Mouse (Mus musculus) left cerebral cortex, adult 18-20 months (tissue): Measurements from ENCODE around the gene Acbd6. TPM values are rescaled to one million over a fixed set of nuclear protein-coding genes. Genes with fewer than 3 reads are reported as not detected.

Source experiments
- DNase-seq, 2 experiments: peaks; one replicate each; pipeline ENCODE4 v3.0.0; 2021 to 2022; ENCODE audit warnings: low spot score in 2 of 2, mixed read lengths in 1 of 2
- long read RNA-seq, 2 experiments: library from polyadenylated mRNA; stranded (forward); transcript quantifications; one replicate each; pipeline ENCODE4 v2.0.0; 2021
- total RNA-seq, 2 experiments: library from RNA; stranded (reverse); gene quantifications; 2 replicates each; pipeline ENCODE4 v1.2.3; 2021

The Acbd6 gene
- total RNA-seq, result 100 to 1,000 TPM; 106 to 108 TPM
- long read RNA-seq, experiment 1, full-length matches to known transcripts, result 63 of 73 reads
- long read RNA-seq, experiment 1, partial matches to known transcripts, result 2 of 73 reads
- long read RNA-seq, experiment 1, other reads (novel, unspliced or antisense), result 8 of 73 reads
- long read RNA-seq, experiment 2, full-length matches to known transcripts, result 49 of 55 reads
- long read RNA-seq, experiment 2, partial matches to known transcripts, result 1 of 55 reads
- long read RNA-seq, experiment 2, other reads (novel, unspliced or antisense), result 5 of 55 reads

DNA sequence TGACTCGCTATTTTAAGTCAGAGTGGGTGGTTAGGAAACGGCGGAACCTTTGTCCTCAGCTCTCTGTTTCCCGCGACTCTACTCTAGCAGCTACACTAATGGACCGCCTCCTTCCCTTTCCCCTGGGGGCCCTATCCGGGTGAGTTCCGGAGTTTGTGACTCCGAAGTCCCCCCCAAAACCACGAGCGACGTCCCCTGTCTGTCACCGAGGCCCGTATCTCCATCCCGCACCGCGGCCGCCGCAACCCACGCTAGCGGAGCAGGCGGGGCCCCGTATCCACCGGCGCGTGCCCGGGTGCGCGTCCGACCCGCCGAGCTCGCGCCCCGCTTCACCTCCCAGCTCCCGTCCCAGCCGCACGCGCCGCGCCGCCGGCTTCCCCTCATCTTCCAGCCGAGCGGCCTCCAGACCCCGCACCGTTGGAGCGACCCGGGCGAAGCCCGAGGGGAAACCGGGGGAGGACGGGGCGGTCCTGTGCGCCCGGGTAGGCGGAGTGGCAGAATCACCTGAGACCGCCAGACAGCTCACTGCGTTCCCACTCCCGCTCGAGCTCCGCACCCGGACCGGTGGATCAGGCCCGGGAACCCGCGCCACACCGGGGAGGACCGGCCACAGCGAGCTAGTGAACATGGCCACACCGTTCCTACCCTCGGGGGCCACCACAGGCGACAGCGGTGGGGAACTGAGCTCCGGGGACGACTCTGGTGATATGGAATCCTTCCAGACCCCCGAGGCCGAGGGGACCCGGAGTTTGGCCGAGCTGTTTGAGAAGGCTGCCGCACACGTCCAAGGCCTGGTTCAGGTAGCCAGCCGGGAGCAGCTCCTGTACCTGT lies at the start of gene Acbd6:
TSS of gene Acbd6 (plus strand) at position 109 of the 831 bp plus-strand sequence.
- peak; percentile 78 to 79 for DNase-seq

DNA sequence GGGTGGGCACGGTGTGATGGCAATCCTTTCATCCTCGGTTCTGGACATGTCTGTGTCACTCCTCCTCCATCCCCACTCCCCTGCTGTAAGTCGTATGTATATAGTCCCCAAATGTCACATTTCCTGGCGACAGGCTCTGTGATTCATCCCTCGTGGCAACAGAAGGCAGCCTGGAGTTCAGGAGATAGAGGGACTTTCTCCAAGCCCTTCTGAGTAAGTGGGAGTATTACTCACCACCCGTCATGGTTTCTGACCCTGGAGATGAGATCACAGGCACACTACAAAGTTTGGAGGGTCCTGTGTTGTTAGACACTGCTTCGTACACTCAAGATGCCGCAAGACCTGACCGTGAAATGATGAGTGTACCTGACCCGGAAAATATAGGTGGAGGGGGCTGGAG lies 47.7 kb upstream of the Acbd6 start:
- no peak for DNase-seq

DNA sequence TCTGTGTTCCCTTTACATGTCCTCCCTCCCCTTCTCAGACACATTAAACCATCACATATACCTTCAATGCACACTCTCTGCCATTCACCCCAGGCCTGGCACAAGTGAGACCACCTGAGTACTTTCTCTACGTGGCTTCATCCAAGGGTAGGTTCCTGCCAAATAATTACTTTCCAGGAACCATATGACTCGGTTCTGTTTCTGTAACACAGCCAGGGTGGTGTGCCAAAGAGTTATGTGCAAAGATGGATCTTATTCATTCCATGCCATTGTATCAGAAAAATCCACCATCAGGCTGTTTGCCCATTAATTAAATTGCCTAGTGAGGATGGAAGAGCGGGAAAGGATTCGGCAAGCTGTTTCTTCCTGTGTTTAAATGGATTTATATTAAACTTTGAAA lies 42.1 kb upstream of the Acbd6 start:
- no peak for DNase-seq

DNA sequence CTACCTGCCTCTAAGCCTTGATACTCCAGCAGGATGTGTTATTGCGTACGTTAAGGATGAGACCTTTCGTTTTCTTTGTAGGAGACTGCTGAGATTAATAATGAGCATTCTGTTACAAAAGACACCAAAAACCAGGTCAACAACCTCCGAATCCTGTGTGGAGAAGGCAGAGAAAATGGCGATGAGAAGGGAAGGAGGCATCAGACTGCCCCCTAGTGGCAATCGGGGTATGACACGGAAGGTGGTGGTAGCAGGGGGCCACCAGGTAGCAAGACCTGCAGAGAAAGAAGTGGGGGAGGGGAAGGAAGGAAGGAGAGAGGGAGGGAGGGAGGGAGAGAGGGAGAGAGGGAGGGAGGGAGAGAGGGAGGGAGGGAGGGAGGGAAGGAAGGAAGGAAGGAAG lies 41.3 kb upstream of the Acbd6 start:
- peak; percentile 54 to 75 for DNase-seq

DNA sequence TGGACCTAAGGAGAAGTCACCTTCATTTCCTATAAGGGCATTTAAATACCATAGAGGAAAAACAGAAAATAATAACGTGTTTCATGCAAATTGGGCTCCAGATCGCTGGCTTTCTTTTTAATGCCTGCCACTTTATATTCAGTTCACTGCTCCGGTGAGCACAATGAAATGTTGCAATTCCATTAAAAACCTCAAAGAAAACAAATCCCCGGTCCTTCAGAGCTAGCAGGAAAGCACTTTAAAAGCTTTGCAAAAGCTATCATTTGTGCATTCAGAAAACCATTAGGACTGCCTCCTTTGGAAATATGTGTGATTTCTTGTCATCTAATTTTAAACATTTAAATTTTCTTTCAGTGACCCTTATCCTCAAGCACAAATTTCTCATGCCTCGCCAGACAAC lies 40.9 kb upstream of the Acbd6 start:
- DNase-seq, result no peak

DNA sequence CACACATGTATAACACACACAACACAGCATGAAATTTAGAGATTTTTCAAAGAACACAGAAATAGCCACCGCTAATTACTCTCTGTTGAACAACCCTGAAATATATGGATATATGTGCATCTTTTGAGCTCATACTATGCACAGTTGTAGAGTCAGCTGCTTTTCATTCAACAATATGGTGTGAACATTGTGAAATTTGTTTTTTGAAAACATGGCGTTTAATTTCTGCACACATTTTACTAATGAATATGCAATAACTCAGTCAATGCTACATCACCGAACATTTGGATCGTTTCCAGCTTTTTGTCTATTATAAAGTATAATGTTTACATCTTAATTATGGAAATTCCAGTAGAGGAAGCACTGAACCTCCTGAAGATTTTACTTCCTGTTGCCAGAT lies 37.6 kb upstream of the Acbd6 start:
- DNase-seq, result no peak

DNA sequence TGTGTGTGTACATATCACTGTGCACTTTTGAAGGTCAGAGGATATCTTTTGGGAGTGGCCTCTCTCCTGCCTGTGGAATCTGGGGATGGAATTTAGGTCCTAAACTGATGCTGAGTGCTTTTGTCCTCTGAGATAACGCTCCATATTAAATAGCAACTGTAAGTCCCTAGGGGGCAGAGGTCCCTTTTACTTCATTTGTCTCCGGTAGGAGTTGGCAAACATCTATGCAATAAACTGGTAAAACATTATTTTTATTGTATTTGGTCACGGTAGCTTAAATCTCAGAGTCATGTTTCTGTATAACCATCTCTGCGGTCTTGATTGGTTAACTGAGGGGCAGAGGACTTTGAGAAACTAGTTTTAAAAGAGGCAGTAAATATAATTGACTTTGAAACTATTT lies 35.4 kb upstream of the Acbd6 start:
- no peak for DNase-seq

DNA sequence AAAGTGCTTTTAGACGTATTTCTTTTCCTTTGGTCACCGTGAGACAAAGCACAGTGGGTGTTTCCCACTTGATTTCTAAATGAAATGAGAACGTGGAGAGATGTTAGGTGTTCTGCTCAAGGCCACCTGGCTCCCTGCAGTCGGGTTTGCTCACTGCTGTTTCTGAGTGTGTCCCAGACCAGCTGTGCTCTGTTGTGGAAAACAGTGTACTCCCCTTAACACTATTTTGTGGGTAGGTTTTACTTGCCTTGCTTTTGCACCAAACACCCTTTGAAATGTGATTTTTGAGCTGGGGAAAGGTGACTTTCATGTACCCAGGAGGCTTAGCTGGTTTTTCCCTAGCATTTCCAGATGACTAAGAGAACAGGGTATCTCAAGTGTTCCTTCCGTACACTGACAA lies 31.7 kb upstream of the Acbd6 start:
- DNase-seq, result no peak

DNA sequence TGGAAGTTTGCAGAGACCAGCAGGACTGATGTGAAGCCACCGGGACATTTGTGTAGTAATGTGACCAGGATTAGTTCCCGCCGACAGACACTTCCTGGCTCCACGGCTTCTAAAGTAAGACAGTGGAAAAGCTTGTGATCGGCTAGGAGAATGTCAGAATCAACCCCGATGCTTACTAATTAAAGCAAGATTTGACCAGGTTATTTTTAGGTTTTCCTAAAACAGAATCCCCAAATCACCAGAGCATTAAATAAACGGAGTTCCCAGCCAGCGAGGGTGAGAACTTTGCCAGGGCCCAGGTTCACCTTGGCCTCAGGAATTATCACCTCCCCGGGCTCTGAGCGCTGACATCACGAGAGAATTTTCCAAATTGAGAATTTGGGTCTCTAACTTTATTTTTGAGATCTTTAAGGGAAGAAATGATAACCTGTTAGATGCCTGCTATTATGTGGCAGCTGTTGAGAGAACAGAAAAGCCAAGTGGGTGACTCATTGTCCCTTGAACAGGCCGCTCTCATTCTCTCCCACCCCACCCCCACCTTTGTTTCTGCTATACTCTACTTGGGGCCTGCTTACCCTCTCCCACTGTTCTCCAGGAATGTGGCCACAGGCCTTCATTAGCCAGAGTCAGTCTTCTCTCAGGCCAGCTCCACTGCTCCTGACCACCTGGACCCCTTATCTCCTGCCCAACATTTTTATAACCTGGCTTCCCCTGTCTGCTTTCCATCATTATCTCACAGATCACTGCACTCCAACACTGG lies 30.7 kb upstream of the Acbd6 start:
- no peak for DNase-seq

DNA sequence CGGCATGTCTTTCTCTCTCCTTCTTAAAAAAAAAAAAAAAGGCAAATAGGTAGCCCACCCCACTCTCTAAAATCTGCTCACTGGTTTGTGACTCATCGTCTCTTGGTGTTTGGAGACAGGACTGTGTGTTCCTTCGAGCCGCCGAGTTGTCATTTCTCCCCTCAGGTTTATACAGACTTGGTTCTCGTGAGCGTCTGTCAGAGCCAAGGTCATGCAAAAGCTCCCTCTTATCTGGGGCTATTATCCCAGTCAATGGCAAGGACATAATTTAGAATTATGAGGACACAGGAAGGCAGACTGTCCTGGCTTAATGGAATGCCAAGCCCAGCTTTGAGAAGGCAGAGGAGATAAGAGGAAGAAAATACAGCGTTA lies 30.1 kb upstream of the Acbd6 start:
- no peak for DNase-seq

DNA sequence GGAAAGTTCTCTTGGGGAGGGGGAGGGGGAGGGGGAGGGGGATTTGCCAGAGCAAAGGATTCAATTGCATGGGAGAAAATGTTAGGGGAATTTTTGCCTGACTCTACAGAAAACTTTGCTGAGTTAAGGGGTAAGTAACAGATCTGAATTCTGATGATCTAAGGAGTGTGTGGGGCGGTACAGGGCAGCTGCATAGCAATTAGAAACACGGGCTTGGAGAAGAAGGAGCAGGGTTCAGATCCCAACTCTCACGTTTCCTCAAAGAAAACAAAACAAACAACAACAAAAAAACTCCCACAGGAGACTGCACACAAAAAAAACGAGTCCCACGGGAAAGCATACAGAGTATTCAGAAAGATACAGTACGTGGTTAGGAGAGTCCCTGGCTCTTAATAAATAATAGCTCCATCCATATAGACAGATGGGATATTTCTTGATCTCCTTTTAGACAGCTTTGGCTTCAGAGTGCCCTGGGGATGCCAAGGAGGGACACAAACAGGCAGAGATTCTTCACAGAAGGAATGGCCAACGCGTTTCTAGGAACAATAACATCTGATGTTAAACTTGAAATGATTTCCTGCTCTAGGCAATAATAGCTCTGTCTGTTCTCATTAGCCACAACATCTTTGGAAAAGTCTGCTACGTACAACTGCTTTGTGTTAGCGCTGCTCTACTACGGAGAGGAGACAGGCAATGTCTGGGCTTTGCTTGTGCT lies 29.4 kb upstream of the Acbd6 start:
- DNase-seq, result no peak

DNA sequence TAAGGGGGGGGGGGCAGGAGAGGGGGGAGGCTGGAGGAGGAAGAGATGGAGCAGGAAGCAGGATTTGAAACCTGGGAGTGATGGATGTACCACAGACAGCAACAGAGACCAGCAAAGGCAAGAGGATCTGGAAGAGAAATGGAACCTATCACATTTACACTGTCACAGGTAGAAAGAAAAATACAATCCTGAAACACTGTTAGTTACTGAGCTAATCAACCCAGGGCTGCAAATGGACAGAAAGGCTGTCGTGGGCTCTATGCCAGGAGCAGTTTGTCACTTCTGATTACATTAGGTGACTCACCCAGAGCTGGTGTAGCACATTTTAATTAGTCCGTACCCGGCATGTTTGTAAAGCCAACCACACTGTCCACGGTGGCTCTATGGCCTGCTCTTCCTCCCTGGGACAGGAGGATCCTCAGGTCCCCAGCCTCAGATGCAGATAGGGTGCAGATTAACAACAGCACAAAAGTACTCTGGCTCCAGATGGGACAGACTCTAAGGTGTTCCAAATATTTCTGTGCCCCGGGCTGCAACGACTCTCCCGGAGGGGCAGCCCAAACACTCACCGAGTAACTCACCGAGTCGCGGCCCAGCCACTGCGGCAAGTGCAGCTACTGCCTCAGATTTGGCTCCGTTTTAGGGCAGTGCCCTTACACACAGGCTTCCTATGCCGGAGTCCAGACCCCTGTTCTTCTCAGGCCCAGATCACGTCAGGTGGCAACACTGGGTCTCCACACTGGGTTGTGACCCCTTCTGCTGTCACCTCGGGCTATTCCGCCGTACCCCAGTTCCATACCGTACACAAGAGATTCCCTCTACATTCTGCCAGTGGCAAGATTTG lies 28.6 kb upstream of the Acbd6 start:
- DNase-seq, result no peak

DNA sequence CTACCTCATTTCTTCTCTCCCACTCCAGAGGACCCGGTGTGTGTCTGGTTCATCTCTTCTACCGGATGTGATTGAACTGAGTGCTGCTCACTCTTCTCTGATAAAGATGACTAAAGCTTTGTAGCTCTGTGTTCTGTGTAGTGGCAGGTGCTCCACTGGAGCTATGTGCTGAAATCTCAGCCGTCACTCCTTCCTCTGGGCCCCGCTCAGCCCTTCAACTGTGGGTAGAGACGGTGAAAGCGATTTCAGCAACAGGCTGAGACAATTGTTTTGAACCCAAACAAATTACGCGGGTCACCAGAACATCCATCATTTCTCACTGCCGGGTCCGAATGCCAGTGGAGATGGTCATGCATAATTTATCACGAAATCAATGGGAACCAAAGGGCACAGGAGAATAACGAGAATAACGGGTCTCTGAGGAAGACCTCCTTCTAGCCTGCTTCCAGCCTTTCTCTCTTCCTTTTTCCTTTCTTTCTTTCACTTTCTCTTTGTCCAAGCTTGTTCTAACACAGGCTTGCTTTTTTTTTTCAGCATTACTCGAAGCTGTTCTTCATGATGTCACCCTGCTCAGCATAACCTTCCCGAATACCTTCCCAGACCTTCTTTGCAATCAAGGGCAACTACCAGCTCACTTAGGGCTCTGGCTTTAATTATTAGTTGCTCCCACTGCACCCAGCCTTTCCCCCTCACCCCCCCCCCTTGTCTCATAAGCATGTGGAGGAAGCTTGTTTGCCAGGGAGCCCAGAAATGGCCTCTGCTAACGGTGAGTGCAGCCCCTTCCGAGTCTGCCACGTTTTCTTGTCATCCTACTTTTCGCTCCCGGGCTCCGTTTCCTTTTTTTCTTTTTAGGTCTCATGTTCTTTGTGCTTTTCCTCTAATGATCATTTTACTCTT lies 27.1 kb upstream of the Acbd6 start:
- no peak for DNase-seq

DNA sequence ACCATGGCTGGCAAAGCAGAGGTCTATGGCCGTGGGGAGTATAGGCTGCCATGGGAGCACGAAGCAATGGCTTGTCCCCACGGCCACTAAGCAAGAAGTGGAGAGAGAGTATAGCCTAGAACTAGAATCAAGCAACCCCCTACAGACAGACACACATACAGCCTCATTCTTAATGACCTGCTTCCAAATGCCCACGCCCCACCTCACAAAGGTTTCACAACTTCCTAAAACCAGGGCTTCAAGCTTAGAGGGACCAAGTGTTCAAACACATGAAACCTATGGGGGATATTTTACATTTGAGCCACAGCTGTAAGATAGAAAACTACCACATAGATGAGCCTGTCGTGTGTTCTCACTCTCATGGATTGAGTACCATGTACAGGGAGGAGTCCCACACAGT lies 25.5 kb upstream of the Acbd6 start:
- DNase-seq, result no peak

DNA sequence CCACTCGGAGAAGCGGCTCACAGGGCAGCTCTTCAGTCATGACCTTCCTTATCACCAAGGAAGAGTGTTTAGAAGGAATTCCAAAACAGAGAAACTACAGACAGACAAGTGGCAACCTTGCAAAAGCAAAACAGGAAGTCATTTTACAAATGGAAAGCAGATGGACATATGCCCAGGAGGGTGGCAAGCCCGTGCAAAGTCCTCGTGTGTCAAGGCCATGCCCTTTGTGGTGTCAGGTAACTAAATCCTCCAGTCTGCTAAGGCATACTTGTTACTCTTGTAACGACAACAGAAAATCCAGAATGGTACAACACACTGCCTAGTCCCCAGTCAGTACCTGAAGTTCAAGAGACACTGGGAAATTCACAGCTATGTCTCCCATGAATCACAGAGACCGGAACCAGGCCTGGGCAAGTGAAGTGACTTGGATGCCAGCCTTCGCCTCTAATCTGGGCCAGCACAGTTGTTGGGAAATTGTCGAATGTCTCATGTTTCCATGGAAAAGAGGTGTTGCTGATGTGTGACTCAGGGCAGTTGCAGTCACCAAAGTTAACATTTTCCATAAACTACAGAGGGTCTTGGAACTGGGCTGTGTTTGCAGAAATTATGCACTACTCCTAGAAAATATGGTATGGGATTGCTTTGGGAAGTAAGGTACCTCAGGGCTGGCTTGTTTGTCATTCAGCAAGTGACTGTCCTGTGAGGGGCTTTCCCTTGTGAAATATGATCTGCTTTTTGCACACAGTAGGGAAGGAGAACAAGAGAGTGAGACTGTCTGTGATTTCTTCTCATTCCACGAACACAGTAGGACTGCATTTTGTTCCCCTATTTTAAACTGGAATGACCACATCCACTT lies 24.9 kb upstream of the Acbd6 start:
- no peak for DNase-seq

DNA sequence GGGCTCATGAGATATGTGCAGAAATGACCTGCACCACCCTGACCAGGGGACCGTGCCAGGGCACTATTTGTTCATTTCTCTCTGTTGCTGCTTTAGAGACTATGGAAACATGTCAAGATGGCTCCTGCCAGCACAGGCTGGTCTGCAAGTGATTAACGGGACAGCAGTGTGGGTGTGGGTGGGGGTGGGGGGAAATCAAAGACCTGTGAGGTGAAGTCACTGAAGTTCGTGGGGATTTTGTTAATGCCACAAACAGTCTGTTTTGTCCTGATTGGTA lies 24.3 kb upstream of the Acbd6 start:
- DNase-seq, result no peak

DNA sequence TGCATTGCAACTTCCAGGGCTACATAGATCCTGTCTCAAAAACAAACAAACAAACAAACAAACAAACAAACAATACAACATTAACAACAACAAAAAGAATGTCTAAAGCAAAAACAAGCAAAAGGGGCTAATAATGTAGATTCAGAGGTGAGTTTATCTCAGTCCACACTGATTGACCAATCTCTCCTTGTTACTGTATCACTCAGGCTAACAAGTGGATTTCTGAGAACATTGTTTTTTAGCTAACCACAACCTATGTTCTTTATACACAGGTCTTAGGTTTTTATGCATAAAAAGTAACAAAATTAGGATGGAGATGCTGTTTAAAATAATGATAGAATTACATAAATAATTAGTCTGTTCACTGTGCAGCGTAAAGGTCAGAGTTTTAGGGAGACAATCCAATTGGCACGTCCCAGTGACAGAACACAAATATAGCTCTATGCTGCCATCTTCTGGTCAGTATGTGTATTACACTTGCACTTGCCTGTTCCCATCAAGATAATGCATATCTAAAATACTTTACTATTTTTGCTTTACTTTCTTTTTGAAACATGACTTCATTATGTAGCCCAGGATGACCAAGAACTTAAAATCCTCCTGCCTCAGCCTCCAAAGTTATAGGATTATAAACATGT lies 20.8 kb upstream of the Acbd6 start:
- peak; percentile 24 to 69 for DNase-seq

DNA sequence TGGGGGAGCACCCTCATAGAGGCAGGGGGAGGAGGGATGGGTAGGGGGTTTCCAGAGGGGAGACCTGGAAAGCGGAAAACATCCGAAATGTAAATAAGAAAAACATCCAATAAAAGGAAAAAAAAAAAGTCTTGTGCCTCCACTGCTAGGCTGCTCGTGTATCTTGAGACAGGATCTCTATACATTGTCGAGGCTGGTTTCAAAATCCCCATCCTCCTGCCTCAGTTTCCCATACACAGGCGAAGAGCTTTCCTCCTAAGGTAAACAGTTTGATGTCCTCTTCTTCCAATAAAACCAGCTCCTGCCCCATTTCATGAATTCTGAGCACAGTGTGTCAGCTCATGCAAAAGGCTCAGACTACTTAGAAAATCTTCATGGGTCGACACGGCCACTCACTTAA lies 19.9 kb upstream of the Acbd6 start:
- DNase-seq, result no peak
